Mouse (Mus musculus) heart, postnatal 14 days (tissue): Measurements from ENCODE around the gene Gm20662. TPM values are rescaled to one million over a fixed set of nuclear protein-coding genes. Genes with fewer than 3 reads are reported as not detected.

Experiments used
- DNase-seq, 2 experiments: peaks; one replicate each; pipeline ENCODE4 v3.0.0; 2021 to 2022
- intact Hi-C: fragments of 180-260 bp; cut with DNase I; formaldehyde crosslinking; loops from one replicate; pipeline ENCODE4 v1.15.1; 2025
- long read RNA-seq, 2 experiments: library from polyadenylated mRNA; stranded (forward); transcript quantifications; one replicate each; pipeline ENCODE4 v2.0.0; 2021
- total RNA-seq, 2 experiments: library from RNA; stranded (reverse); gene quantifications; 2 replicates each; pipeline ENCODE4 v1.2.3; 2021

The Gm20662 gene
- under 1 TPM; 0.50 to 0.98 TPM for total RNA-seq
- long read RNA-seq, experiment 1 = 0 reads
- long read RNA-seq, experiment 2 = 0 reads

- intact Hi-C loops = no loop called here
Observed at GRCm38 (mm10) chr9:107996049-107996448, at the start of gene Gm20662. Gm20662 (plus strand) TSS chr9:107996349.

GRCm38 (mm10) chr9:107947241-107948194 is 48.6 kb upstream of the Gm20662 start:
- no peak for DNase-seq
- intact Hi-C loops = no loop called here

More at GRCm38 (mm10) chr9:107996049-107996448, at the start of gene Gm20662:
- no peak for DNase-seq

GRCm38 (mm10) chr9:107949184-107949921 is 46.8 kb upstream of the Gm20662 start:
- intact Hi-C loops = no loop called here

GRCm38 (mm10) chr9:107949922-107950235 is 46.3 kb upstream of the Gm20662 start, which contains the start of gene Traip:
Traip (plus strand) TSS chr9:107950136.
- DNase-seq = no peak
- intact Hi-C loops = loop anchor here (2.0 kb wide), 1 partner anchor 43 kb away; the partner anchor contains the start of gene Mst1r

More at GRCm38 (mm10) chr9:107949184-107949921, 46.8 kb upstream of the Gm20662 start:
- no peak for DNase-seq

- DNase-seq = peak; percentile 90 to 94
- intact Hi-C loops = loop anchor here (2.0 kb wide), 1 partner anchor 44 kb away; the partner anchor contains the start of gene Mst1r
Observed at GRCm38 (mm10) chr9:107950460-107951355, 45.4 kb upstream of the Gm20662 start.

GRCm38 (mm10) chr9:107955613-107956289 is 40.4 kb upstream of the Gm20662 start:
- intact Hi-C loops = no loop called here
- DNase-seq = no peak

GRCm38 (mm10) chr9:107957141-107957540 is 39.0 kb upstream of the Gm20662 start:
- intact Hi-C loops = no loop called here
- DNase-seq = no peak

GRCm38 (mm10) chr9:107959896-107960295 is 36.3 kb upstream of the Gm20662 start:
- intact Hi-C loops = no loop called here
- no peak for DNase-seq

GRCm38 (mm10) chr9:107960928-107961327 is 35.2 kb upstream of the Gm20662 start:
- DNase-seq = no peak
- intact Hi-C loops = no loop called here

- DNase-seq = no peak
- intact Hi-C loops = no loop called here
Observed at GRCm38 (mm10) chr9:107961351-107961762, 34.8 kb upstream of the Gm20662 start.

GRCm38 (mm10) chr9:107961881-107962280 is 34.3 kb upstream of the Gm20662 start:
- intact Hi-C loops = loop anchor here (1.0 to 2.0 kb wide), 2 partner anchors 58 to 91 kb away; partner anchors contain the start of gene Amigo3
- DNase-seq = peak; percentile 46 to 47

GRCm38 (mm10) chr9:107962916-107963315 is 33.2 kb upstream of the Gm20662 start:
- intact Hi-C loops = loop anchor here (1.0 to 2.0 kb wide), 4 partner anchors 23 to 102 kb away; partner anchors contain the start of gene Amigo3
- no peak for DNase-seq

- DNase-seq = peak; percentile 89 to 92
Observed at GRCm38 (mm10) chr9:107963700-107964099, 32.4 kb upstream of the Gm20662 start.

GRCm38 (mm10) chr9:107964681-107965080 is 31.5 kb upstream of the Gm20662 start:
- no peak for DNase-seq
- intact Hi-C loops = no loop called here

More at GRCm38 (mm10) chr9:107963700-107964099, 32.4 kb upstream of the Gm20662 start:
- intact Hi-C loops = loop anchor here (1.0 to 2.0 kb wide), 3 partner anchors 23 to 102 kb away; partner anchors contain the start of gene Amigo3

- intact Hi-C loops = no loop called here
- no peak for DNase-seq
Observed at GRCm38 (mm10) chr9:107966676-107967075, 29.5 kb upstream of the Gm20662 start.

GRCm38 (mm10) chr9:107967437-107967836 is 28.7 kb upstream of the Gm20662 start:
- intact Hi-C loops = no loop called here
- DNase-seq = no peak

- DNase-seq = no peak
- intact Hi-C loops = no loop called here
Observed at GRCm38 (mm10) chr9:107968531-107968930, 27.6 kb upstream of the Gm20662 start.

GRCm38 (mm10) chr9:107970311-107970710 is 25.8 kb upstream of the Gm20662 start:
- intact Hi-C loops = no loop called here
- DNase-seq = no peak
